Mouse (Mus musculus): ENCODE measurements around the gene Blm.

Blm gene

GRCm38 (mm10) chr7:80457831-80458343 is 77.0 kb downstream of the Blm start:
- no peak for DNase-seq

DNA sequence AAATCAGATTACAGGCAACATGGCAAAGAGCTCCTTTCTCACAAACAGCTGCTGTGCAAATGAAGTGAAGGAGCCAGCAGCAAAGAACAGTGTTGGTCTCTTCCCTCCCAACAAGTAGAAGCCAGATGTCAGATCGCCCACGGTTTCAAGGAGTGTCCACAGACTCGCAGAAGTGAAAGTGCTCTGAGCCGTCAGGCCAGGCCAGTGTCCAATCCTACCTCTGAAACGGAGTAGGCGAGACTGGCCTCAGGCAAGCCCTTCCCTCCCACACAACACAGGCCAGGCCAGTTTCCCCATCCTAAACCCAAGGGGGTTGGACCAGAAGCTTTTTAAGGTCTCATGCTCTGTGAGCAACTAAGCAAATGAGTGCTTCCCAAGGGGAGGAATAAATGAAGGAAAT is 77.7 kb downstream of the Blm start:
- no peak for DNase-seq

- DNase-seq: no peak
These were observed 78.6 kb downstream of the Blm start for GRCm38 (mm10) chr7:80456327-80456726.

- no peak for DNase-seq
These were observed 79.3 kb downstream of the Blm start for GRCm38 (mm10) chr7:80455505-80456160.

DNA sequence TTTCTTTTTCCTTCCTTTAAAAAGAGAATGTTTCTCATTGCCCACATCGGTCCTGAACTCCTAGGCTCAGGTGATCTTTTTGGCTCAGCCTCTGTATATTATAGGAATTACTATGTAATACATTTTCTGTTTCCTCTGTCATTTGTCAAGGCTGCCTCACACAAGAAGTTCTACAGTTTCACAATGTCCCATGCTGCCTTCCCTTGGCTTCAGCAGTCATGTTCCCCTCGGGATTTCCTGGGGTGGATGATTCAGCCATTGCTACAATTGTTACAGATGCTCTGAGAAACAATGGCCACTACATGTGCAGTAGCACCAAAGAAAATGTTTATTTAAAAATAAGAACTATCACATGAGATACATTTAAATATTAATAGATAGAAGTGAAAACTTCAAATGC is 80.1 kb downstream of the Blm start:
- no peak for DNase-seq

DNA sequence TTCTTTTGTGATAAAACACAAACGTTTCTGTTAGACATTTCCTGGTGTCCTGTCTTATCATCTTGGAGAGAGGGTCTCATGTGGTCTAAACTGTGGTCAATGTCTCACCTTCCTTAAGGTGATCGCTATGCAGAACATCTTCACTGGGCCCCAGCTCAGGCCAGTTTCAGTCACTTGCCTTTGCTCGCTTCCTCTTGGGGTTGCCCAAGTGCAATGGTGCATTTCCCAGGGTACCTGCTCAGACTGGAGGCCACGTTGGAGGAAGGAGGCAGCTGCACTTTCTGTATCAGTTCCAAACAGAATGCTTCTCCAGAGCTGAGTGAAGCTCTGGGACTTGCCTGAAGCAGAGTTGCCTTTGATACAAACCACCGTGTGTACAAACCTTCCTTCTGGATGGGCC is 80.9 kb downstream of the Blm start:
- DNase-seq: no peak

GRCm38 (mm10) chr7:80453121-80453520 is 81.8 kb downstream of the Blm start:
- no peak for DNase-seq

GRCm38 (mm10) chr7:80452241-80452640 is 82.7 kb downstream of the Blm start:
- no peak for DNase-seq

- DNase-seq: no peak
These were observed 83.2 kb downstream of the Blm start for GRCm38 (mm10) chr7:80451550-80452232.

DNA sequence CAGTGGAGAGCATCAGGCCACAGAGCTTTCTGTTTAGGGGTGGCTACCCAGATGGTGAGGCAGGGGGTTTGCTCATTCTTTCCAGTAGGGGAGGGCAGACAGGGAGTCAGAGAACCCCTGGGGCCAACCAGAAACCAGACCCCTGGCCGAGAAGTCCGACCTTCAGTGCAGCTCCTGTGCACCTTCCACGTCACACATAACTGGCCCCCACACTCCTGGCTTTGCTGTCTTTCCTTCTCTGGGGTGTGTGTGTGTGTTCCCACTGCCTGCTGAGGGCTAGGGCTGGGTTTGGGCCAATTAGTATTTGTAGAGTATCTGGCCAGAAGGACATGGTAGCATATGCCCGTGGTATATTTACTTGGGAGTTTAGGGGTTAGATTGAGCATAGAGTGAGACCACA is 84.6 kb downstream of the Blm start:
- DNase-seq: no peak

DNA sequence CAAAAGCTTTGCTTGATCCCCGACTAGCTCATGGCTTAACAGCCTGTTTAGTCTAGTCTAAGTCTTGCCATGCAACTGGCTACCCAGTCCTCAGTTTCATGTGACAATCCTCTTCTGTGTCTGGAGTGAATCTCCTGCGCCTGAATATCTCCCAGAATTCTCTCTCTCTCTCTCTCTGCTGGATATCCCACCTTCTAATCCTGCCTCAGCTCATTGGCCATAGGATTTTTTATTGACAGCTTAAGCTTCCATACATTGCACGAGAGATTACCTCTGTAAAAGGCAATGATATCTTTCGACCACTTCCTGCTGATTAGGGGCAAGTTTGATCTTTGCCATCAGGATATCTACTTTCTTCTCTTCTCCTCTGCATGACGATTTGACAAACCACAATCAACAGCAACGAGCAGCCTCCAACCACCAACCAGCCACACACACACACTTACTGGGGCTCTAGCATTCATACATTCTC is 85.3 kb downstream of the Blm start:
- DNase-seq: no peak

GRCm38 (mm10) chr7:80447336-80447735 is 87.6 kb downstream of the Blm start:
- no peak for DNase-seq

DNA sequence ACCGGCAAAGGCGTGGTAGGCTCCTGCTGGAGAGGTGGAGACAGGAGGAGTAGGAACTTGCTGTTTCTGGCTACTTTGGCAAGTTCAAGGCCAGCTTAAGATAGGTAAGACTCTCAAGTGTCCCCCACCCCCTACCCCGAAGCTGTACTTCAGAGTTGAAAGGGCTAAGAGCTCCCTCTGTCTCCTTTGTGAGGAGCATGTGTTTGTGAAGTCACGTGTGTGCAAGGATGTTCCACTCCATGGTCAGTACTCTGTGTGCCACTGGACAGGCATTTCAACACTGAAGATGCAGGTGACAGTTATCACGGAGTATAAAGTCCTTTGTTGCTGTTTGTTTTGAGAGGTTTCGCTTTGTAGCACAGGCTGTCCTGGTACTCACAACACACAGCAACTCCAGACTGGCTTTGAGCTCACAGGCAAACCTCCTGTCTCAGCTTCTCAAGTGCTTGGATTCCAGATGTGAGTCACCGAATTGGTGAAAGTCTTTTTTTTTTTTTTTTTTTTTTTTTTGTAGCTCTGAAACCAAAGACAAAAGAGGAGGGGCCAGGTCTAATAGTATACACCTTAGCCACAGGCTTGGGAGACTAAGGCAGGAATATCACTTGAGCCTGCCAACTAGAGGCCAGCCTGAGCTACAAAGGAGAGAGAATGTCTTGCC is 88.6 kb downstream of the Blm start:
- DNase-seq: no peak

GRCm38 (mm10) chr7:80445492-80445891 is 89.4 kb downstream of the Blm start:
- no peak for DNase-seq

GRCm38 (mm10) chr7:80444401-80445249 is 90.3 kb downstream of the Blm start:
- no peak for DNase-seq

GRCm38 (mm10) chr7:80443124-80443523 is 91.8 kb downstream of the Blm start:
- DNase-seq: no peak

GRCm38 (mm10) chr7:80441986-80442904 is 92.7 kb downstream of the Blm start:
- no peak for DNase-seq

- no peak for DNase-seq
These were observed 94.2 kb downstream of the Blm start for GRCm38 (mm10) chr7:80440685-80441084.

- DNase-seq: no peak
These were observed 95.0 kb downstream of the Blm start for GRCm38 (mm10) chr7:80439789-80440488.

- DNase-seq: no peak
These were observed 95.7 kb downstream of the Blm start for GRCm38 (mm10) chr7:80439032-80439760.

Data from kidney, adult 18-20 months (tissue).